Mouse (Mus musculus) cerebral cortex, adult 2 months (tissue): ENCODE results near the gene Zfp715.

Source experiments
- WGBS: fragments of 180-500 bp; shearing (Covaris S2); methylation state at CpG from one replicate; pipeline ENCODE4 v1.1.7; 2018; 5-methylcytosine and 5-hydroxymethylcytosine counted together

Zfp715 gene

GRCm38 (mm10) chr7:43313013-43313428 is at the start of gene Zfp715:
Gene Zfp715 (minus strand): TSS chr7:43313294.
- WGBS = under 1% methylated on average over 33 of the region's 33 CpGs

- 64% methylated on average over 4 of the region's 4 CpGs for WGBS
These were observed 48.9 kb upstream of the Zfp715 start for GRCm38 (mm10) chr7:43362021-43362420.

- 85% methylated on average over 1 of the region's 1 CpGs for WGBS
These were observed 48.3 kb upstream of the Zfp715 start for GRCm38 (mm10) chr7:43361442-43361841.

- WGBS = 87% methylated on average over 3 of the region's 3 CpGs
These were observed 45.5 kb upstream of the Zfp715 start for GRCm38 (mm10) chr7:43358556-43358955.

GRCm38 (mm10) chr7:43354893-43355835 is 42.1 kb upstream of the Zfp715 start:
- WGBS = 14% methylated on average over 12 of the region's 12 CpGs

GRCm38 (mm10) chr7:43353758-43354157 is 40.7 kb upstream of the Zfp715 start:
- 62% methylated on average over 4 of the region's 4 CpGs for WGBS

- WGBS = 66% methylated on average over 4 of the region's 4 CpGs
These were observed 40.0 kb upstream of the Zfp715 start for GRCm38 (mm10) chr7:43353118-43353517.

- WGBS = 69% methylated on average over 3 of the region's 3 CpGs
These were observed 38.1 kb upstream of the Zfp715 start, which contains the start of gene Siglecf for GRCm38 (mm10) chr7:43351154-43351553. Gene Siglecf (plus strand): TSS chr7:43351341.

- 69% methylated on average over 5 of the region's 5 CpGs for WGBS
These were observed 36.5 kb upstream of the Zfp715 start for GRCm38 (mm10) chr7:43349623-43350022.

GRCm38 (mm10) chr7:43346571-43346970 is 33.5 kb upstream of the Zfp715 start:
- 85% methylated on average over 1 of the region's 1 CpGs for WGBS

- WGBS = 70% methylated on average over 4 of the region's 4 CpGs
These were observed 33.1 kb upstream of the Zfp715 start for GRCm38 (mm10) chr7:43346148-43346547.

- 77% methylated on average over 4 of the region's 4 CpGs for WGBS
These were observed 31.4 kb upstream of the Zfp715 start for GRCm38 (mm10) chr7:43344491-43344890.

- WGBS = 83% methylated on average over 2 of the region's 2 CpGs
These were observed 30.9 kb upstream of the Zfp715 start for GRCm38 (mm10) chr7:43344020-43344419.

- 81% methylated on average over 5 of the region's 5 CpGs for WGBS
These were observed 30.1 kb upstream of the Zfp715 start for GRCm38 (mm10) chr7:43343191-43343590.

GRCm38 (mm10) chr7:43340771-43341170 is 27.7 kb upstream of the Zfp715 start:
- 84% methylated on average over 4 of the region's 4 CpGs for WGBS

GRCm38 (mm10) chr7:43333899-43334298 is 20.8 kb upstream of the Zfp715 start:
- 61% methylated on average over 2 of the region's 2 CpGs for WGBS

- 39% methylated on average over 5 of the region's 7 CpGs for WGBS
These were observed 20.1 kb upstream of the Zfp715 start for GRCm38 (mm10) chr7:43333203-43333602.

GRCm38 (mm10) chr7:43328101-43328500 is 15.0 kb upstream of the Zfp715 start:
- 68% methylated on average over 4 of the region's 4 CpGs for WGBS

- WGBS = 42% methylated on average over 10 of the region's 10 CpGs
These were observed 13.2 kb upstream of the Zfp715 start for GRCm38 (mm10) chr7:43326223-43326780.

GRCm38 (mm10) chr7:43312386-43313012 is 595 bp downstream of the Zfp715 start:
- under 1% methylated on average over 32 of the region's 32 CpGs for WGBS

GRCm38 (mm10) chr7:43311632-43312031 is 1.5 kb downstream of the Zfp715 start:
- 45% methylated on average over 6 of the region's 6 CpGs for WGBS

- WGBS = 90% methylated on average over 2 of the region's 2 CpGs
These were observed 4.0 kb downstream of the Zfp715 start for GRCm38 (mm10) chr7:43309069-43309468.
